Mouse (Mus musculus) naive thymus-derived CD4-positive, alpha-beta T cell, adult 2 months (primary cell): ENCODE data around the gene Lrrc29.

Source experiments
- DNase-seq: peaks from one replicate; pipeline ENCODE4 v3.0.0-alpha.2; 2011; ENCODE audit warnings: low read depth

Lrrc29 gene

DNA sequence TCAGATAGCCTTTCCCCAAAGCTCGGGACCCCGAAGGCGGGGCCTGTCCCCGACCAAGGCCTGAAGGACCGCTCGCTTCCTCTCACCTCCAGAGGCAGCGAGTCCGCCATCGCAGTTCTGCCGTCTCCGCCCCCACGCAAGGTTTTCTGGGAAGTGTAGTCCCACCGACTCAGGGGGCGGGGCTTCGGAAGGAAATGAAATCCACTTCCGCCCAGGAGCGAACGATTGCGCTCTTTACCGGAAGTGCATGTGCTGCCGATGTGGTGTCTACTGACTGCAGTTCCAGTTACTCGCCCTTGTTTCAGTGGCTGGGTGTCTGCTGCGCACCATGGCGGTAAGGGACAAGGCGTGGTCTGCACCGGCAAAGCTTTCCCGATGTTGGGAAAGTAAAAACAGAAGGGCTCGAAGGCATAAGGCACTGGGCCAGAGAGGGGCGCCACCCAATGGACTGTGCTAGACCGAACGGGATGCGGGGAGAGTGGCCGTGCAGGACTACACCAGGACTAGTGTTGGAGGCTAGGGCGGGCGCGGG lies at the start of gene Lrrc29, which contains the start of gene Tmem208:
Gene Lrrc29, minus strand, starts transcription at position 138 of the 532 bp plus-strand sequence.
Gene Tmem208, plus strand, starts transcription at position 214 of the 532 bp plus-strand sequence.
- peak; percentile 97 for DNase-seq

DNA sequence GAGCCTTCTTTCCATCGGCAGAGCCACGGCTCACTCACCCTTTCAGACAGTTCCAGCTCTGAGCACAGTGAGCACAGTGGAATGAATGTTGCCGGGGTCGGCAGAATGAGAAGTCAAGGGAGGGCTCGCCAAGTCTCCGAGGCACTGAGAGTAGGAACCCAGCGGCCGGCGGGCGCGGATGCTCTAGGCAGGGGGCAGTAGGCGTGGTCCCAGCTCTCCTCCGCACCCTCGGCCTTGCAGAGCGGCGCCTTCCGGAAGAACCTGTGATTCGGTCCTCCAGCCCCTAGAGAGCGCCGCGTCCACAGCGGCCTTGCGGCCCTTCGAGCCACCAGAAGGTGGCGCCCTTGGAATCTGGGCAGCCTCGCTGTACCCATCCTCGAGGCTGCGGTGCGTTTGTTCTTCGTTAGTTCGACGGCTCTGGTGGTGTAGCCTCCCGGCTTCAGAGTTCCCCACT lies 48.5 kb upstream of the Lrrc29 start:
- DNase-seq = peak; percentile 18

DNA sequence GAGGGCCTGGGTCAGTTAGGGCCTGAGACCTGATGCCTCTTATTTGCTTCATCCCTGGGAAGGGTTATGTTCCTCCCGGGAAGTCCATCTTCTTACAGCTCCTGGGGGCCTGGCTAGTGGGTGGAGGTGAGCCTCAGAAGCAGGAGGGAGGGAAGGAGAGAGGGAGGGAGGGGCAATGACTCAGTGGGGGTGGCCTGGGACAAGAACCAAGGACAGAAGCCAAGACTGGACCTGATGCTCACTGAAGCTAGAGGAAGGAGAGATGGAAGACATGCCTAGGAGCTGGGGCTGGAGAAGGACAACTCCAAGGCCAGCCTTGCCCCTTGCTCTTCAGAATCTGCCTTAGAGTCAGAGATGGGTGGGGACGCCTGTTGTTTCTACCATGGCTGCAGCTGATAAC lies 47.0 kb upstream of the Lrrc29 start, which contains the start of gene Plekhg4:
Gene Plekhg4, plus strand, starts transcription at position 243 of the 400 bp plus-strand sequence.
- no peak for DNase-seq

DNA sequence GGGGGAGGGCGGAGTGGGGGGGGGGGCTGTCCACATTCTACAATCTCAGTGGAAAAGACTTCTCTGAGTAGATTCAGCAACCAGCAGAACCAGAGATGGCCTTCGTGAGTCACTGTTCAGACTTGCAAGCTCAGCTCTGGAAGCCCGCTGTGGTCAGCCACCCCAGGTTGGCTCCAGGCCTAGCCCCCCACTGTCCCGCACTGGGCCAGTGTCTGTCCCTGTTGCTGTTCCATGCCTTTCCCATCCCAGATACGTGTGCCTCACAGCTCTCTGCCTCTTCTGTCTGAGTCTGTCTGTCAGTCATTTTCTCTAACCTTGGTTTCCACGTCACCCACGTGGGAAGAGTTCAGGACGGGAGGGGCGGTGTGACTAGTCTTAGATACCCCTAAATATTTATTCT lies 46.4 kb upstream of the Lrrc29 start:
- DNase-seq = no peak

DNA sequence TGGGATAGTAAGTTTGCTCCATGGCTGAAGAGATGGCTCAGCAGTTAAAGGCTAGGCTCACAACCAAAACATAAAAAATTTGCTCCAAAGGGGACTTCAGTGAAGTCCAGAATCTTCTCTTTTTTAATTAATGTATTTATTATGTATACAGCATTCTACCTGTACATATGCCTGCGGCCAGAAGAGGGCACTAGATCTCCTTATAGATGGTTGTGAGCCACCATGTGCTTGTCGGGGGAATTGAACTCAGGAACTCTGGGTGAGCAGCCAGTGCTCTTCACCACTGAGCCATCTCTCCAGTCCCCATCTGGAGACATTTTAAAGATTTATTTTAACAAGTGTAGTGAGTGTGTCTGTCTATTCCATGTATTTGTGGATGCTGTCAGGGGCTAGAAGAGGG lies 41.0 kb upstream of the Lrrc29 start:
- DNase-seq = peak; percentile 23

DNA sequence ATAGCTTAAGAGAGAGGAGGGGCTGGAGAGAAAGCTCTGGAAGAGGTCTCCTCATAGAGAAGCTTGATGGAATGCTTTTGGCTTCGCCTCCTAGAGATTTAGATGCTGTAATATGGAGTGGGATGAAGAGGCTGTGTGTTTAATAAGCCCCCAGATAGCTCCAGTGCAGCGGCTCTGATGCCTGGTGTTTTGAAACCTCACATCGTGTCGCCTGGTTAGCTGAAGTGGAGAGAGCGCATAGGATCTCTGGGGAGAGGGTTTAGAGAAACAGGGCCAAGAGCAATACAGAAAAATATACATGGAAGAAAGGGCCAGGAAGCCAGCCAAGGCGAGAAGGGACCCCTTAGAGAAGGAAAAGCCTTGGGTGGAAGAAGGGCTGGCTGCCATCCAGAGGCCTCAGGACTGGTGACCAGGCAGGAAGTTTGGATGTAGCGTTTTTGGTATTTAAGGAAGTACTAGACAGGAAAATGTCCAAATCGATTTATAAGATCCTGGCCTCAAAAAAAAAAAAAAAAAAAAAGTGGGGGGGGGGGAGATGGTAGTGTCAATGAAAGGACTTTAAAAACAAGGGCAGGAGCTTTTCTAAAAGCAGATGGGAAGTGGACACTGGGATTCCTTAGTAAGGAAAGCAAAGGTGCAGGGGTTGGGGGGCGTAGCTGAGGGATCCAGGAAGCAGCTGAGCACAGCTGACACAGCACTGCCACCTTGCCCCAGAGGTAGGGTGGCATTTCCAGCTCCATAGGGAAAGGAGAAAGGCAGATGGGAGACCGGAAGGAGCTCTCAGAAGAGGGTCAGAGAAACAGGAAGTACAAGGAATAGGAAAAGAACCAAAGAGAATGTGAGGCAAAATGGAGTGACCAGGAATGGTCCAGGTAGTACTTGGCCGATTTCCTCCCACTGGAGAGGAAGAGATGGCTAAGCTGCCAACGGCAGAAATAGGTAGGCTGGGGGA lies 35.9 kb upstream of the Lrrc29 start:
- no peak for DNase-seq

DNA sequence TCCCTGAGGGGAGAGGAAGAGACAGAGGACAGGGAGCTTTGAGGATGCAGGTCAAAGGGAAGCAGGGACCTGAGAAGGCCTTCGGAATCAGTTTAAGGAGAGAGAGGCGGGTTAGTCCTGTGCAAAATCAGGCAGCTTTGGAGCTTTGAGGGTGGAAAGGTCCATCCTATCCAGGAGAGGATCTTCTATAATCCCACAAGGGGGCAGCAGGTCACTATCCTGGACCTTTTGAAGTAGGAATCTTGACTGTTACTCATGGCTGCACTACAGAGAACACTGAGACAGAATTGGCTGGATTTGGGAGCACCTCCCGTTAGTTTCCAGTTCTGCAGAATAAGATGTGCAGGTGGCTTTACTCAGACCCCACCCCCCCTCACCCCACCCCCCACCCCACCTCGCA lies 33.6 kb upstream of the Lrrc29 start:
- DNase-seq = no peak

DNA sequence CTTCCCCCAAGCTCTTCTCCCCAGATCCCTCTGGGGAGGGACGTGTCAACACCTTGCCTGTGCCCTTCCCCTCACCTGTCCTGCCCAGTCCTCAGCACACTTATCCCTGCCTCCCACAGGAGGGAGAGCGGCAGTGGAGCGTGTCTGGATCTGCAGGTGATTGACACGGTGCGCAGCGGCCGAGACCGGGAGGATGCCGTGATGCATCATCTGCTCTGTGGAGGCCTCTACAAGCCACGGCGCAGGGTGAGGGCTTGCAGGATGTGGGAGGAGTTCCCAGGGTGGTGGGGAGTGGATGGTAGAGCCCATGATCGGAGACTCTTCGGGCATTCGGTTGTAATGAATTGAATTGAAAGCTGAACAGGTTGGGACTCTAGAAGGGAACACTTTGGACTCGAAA lies 33.1 kb upstream of the Lrrc29 start:
- no peak for DNase-seq

DNA sequence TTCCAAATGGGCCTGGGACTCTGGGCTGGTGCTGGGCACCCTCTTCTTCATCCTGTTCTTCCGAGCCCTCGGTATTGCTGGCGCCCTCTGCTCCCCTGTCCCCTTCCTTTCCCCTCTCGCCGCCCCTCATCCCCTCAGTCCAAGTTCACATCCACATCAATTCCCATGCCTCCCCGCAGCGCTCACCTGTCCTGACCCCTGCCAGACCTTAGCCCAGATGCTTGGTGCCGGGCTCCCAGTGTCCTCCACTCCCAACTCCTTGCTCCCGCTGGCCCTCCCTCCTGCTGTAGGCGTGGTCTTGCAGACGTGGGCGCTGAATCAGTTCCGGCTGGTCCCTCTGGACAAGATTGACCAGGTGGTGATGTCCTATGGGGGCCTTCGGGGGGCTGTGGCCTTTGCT lies 30.6 kb upstream of the Lrrc29 start:
- no peak for DNase-seq

DNA sequence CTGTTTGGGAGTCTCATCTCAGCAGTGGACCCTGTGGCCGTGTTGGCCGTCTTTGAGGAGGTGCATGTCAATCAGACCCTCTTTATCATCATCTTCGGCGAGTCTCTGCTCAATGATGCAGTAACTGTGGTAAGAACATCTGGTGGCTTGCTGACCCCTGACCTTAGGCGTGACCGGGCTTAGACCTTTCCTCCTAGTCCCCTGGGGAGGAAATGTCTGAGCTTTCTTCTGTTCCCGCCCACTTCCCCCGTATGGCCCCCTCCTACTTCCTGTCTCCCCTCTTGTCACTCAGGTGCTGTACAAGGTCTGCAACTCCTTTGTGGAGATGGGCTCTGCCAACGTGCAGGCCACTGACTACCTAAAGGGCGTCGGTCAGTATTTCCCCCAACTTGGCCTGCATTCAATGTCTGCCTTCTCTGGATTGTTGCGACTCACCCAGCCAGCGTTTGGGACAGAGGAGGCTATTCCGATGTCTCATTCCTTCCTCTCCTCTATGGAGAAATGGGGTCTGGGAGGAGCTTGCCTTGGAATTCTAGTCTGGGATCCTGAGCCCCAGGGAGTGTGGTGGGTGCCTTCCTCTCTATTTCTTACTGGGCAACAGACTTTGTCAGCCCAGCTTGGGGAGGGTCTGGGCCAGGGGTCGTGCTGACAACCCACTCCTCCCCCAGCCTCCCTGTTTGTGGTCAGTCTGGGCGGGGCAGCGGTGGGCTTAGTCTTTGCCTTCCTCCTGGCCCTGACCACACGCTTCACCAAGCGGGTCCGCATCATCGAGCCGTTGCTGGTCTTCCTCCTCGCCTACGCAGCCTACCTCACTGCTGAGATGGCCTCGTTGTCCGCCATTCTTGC lies 29.3 kb upstream of the Lrrc29 start:
- DNase-seq = no peak

DNA sequence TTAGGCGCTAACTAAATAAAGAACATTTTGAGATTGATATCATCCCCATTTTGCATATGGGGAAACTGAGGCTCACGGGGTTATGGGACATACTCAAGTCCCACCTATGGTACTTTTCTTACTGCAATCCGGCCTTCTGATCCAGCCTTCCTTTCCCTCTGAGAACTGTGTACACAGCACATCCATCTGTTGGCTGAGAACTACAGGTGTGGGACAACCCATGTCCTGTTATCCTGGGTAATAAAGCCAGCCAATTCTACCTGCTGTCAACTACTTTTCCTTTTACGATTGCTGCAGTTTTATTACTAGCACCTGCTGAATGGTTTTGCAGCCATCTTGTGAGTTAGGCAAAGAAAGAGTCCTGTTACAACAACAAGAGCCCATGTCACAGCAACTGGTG lies 28.5 kb upstream of the Lrrc29 start:
- DNase-seq = no peak

DNA sequence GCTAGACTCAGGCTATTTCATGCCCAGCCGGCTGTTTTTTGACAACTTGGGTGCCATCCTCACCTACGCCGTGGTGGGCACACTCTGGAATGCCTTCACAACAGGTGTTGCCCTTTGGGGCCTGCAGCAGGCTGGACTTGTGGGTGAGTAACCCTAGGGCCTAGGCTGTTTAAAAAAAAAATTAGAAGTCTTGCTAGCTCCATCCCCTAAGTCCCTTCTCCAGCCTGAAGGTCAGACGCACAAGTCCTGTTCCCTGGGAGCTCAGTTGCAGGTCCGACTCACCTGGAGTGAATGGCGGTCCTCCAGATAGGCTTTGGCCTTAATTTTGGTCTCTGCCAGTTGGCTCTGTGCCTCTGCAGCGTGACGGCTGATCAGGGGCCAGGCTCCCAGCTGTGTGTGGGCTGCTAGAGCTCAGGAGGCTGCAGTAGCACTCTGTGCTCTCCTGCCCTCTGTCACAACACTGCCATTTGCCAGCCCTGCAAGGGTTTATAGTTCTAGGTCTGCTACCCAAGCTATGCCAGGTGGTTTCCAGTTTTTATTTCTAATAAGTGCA lies 27.6 kb upstream of the Lrrc29 start:
- no peak for DNase-seq

DNA sequence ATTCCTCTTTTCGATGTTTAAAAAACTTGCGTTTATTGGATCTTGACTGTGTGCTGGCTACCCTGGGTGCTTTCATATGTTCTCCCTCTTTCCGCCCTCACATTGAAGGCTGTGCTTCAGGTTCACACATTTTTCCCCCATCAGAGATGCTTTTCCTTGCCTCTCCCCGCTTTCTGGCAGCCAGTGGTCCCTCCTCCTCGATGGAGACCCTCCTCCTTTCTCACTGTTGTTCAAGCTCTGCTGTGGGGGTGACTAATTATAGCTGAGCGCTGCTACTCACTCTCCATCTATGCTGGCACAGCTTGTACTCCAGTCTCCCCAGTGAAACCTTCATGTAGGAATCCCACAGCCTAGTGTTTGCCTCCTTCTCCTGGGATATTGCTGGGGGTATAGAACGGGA lies 24.1 kb upstream of the Lrrc29 start:
- no peak for DNase-seq

DNA sequence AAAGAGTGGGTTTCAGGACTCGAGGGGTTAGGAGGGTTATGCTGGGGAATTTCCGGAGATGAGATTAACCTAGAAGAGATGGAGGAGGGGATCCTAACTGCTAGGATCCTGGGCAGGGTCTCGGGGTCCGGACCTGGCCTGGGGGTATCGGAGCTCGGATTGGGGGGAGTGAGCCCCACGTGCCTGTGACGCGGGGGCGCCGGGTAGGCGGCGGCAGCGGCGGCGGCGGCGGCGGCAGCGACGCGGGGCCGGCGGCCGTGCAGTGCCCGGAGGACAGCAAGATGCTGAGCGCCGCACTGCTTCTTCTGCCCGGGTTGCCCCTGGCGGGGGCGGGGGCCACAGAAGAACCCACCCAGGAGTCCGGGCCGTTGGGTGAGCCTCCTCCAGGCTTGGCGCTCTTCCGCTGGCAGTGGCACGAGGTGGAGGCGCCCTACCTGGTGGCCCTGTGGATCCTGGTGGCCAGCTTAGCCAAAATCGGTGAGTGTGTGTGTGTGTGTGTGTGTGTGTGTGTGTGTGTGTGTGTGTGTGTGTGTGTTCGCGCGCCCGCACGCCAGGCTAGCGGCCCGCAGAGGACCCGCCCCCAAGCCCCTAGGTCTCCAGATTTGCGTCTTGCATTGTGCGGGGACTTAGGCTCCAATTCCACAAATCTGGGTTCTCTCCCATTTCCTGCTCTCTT lies 23.2 kb upstream of the Lrrc29 start:
- DNase-seq = peak; percentile 41

DNA sequence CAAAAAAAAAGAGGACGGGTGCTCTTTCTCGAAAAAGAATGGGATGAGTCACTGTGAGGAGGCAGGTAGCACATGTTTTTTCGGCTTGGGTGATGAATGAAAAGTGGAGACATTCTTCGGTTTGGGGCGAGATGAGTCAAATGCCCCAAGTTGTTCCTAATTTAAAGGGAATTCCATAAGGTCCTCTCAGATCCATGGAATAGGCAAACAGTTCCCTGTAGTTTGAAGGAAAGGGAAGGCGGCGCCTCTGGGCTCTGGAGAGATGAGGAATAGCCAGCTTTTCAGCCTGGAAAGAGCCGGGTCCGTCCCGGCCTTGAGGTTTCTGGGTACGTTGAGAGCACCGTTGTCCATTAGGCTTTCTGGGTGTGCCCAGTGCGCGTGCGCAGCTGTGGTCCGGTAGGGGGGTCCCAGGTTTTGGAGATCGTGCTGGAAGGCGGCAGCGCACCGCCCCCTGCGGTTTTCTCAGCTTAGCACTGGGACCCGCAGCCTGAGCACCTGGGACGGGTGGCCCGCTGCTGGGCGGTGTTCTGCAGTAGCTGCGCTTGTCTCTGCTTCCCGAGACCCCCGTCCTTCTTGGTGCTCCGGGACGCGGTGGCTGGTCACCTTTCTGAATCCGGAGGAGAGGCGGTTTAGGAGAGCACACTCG lies 22.5 kb upstream of the Lrrc29 start, which contains the start of gene Slc9a5:
Gene Slc9a5, plus strand, starts transcription at position 394 of the 646 bp plus-strand sequence.
- DNase-seq = peak; percentile 48

DNA sequence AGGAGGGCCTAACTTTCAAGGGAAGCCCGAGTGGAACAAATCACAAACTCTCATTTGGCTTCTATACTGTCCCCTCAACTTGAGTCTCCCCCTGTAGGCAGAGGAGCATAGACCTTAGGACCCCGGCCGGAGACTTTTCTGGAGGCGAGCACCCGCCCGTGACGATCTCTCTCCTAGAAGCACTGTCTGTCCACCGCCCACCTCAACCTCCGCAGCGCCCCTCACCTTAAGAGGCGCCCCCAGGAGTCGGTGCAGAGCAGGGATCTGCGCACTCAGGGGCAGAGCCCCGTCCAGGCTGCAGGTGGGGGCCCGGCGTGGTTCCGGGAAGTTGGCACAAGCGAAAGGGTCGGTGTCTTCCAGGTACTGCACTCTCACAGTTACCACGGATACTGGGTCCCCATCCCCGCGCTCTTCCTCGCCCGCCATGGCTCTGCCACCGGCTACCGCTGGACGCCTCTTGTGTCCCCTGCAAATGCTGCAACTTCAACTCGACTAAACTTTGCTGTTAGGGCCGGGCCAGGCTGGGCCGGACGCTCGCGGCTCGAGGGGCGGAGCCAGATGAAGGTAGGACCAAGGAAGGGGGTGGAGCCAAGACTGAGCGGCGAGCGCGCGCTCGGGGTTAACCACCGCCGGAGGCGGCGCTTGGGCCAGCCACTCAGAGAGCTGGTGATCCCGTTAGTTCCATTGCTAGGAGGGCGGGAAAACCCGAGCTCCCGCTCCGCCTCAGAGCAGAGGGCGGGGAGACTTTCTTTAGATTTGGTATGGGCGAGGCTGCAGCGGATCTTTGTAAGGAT lies 21.5 kb upstream of the Lrrc29 start, which contains the start of gene Fhod1:
Gene Fhod1, minus strand, starts transcription at position 526 of the 794 bp plus-strand sequence.
- DNase-seq = peak; percentile 89

DNA sequence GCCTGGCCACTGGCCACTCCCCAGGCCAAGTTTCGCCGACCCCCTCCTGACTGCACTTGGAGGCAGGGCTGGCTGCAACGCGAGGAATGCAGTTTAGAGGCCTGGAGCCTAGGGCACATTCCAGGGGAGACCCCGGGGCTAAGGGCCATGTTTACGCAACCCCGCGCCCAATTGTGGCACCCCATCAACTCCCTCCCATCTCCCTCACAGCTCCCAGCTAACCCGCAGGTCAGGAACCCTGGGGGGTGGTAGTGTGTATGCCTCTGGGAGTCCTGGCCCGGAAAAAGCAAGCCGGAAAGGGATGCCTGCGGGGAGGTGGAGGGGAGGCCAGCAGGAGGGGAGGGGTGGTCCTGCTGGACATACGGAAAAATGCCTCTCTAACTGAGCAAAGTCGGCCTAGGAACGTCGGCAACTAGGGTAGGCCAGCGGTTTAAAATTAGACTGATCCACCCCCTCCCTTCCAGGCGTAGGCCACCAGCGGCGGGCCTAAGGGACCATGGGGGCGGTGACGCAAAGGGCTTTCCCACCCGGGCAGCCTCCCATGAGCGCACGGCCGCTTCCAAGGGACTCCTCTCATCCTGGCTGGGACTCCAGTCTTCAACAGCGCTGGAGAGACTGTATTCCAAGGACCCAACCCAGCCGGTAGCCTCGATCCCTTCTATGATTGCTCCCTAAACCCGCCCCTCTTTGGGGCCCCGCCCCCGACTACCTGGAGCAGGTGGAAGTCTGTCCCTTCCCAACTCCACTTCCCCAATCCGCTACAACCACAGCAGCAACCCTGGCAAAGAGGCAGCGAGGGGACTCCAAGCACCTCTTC lies 20.7 kb upstream of the Lrrc29 start:
- peak; percentile 16 for DNase-seq

DNA sequence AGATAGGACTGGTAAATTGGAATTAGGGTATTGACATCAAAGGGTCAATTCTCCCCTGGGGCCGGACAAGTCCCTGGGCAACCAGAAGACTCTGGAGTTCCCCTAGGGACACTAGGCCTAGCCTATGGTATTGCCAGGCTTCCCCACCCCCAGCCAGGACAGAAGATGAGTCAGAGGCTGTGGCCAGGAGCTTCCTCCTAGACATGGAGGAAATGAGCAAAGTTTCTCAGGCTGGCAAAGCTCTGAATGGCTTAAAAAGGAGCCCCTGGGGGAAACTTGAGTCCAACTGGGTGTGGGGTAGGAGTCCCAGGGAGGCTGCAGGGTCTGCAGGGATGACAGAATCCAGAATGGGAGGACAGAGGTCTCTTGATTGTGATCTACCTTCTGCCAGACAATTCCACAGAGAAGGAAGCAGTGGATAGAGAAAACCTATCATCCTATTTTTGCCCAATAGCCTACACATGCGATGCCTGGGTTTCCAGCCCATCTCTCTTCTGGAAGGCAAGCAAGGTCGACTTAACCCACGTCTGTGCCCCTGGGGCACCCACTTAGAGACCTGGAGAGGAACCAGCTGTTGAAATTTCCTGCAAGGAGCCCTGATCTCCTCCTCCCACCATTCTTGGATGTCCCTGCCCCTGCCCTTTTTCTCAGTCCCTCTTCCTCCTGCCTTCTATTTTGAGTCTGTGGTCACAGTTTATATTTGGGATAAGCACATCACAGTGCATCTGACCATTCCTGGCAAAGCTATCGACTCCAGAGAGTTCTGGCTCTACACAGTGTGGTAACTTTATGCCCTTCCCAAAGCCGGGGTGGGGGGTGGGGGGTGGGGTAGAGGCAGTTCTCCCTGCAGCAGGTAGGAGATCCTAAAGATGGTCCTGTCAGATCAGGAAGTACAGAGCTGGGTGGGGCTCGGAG lies 19.2 kb upstream of the Lrrc29 start:
- no peak for DNase-seq
